In the genomic region with DNA sequence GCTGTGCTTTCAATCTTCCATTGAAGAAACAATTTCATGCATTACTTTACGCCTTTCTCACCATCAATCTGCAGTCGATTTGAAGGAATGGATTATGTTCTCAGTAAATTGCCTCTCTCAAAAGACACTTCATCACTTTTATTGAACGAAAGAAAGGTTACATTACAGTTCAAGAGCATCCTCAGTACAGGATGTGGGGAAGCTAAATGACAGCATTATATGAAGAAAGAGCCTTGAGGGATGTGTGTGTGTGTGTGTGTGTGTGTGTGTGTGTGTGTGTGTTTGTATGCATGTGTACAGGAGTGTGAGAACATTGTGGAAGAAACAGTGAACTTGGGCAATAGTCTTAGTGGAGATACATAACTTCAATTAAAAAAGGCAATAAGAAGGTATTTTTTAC, we compare ENCODE assay signal across 17 mouse cellular contexts.
"Had no signal": no experiment of that assay in that cellular context is flagged by ENCODE, and none has a peak within 500 bp of the region (broad histone marks: within the 10 kb centered on the region; RNA-seq: fewer than 3 reads in every experiment).

No protein-coding gene starts in this region.

- ATAC-seq: hindbrain, embryonic 16.5 days; intestine, embryonic 15.5 days; intestine, postnatal 0 days; liver, embryonic 12.5 days had no signal

- DNase-seq: gastrocnemius, adult 2 months; gastrocnemius, postnatal 10 days; gastrocnemius, postnatal 25 days; heart, adult 18-20 months; heart, postnatal 10 days; heart, postnatal 4 days; kidney, adult 2 months; kidney, postnatal 10 days; kidney, postnatal 25 days; kidney, postnatal 4 days; layer of hippocampus, adult 9-11 months; layer of hippocampus, postnatal 36 days; left cerebral cortex, postnatal 4 days had no signal
